Mouse (Mus musculus): ENCODE data around the gene Clk1.

The Clk1 gene

DNA sequence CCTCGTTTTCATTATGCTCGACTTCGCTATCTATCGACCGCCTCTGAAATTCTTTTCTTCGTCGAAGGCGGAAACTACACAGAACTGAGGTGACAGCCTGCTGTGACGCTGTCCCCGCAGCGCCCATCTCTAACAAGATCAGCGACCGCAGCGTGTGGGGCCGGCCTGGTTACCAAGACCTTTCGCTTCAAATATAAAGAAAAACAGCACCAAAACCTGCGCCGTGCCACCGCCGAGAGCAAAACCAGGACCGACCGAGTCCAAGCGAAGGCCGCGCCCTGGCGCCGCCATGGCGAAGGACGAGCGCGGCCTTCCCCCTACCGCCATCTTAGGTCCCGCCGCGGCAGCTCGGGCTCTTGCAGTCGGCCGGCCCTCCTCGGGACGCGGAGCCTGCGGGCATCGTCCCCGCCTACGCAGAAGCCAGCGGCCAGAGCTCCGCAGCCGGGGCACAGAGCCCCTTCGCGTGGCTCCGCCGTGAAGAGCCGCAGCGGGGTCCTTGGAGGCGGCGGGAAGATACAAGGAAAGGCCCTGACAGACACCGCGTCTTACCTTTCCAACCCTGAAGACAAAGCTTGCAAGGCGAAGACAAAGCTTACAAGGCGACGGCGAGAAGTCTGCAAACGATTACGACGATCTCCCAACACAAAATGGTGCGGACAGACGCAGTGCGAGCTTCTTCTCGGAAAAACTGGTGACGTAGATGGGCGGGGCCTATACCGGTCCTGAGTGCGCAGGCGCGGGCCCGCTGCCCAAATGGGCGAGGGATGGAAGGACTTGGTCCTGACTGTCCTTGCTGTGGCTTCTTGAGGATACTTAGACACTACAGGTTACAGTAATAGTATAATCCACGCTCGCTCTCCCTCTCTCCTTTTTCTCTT is at the start of gene Clk1:
TSS of gene Clk1 (minus strand) at position 696 of the 878 bp plus-strand sequence.
- DNase-seq (ENCODE audit: low read depth, low spot score), result peak; percentile 94

DNA sequence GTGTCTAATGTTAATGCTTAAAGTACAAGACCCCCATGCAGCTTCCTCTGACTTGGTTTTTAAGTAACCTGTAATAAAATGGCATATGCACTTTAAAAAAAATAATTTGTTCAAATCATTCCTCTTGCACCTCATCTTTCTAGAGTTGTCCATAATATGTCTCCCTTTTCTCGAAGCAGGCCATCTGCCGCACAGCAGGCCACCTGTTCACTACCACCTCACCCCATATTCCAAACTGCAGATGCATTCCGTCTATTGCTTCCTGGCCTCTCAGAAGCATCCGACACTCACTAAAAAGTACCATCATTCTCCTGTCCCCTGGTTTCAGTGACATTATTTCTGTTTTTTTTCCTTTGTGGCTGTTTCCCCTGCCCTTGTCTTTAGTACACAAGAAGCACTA is 41.7 kb upstream of the Clk1 start:
- no peak for DNase-seq (ENCODE audit: low read depth, low spot score)

GRCm38 (mm10) chr1:58465042-58465441 is 41.2 kb upstream of the Clk1 start:
- no peak for DNase-seq (ENCODE audit: low read depth, low spot score)

DNA sequence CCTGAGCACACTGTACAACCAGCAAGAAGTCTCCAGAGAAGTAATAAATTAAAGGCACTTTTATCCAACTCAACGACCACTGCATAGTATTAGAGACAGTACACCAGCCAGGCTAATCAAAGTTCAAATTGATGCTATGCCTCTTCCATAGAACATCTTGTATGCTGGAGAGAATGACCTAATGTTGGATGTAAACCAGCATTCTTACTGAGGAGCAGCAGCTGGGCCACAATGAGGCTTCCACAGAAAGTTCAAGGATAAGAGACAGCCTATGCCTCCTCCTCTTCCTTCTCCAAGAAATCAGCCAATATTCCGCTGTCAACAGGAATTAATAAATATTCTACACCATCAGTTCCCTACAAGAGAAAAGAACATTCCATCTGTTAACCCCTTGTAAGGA is 40.1 kb upstream of the Clk1 start:
- DNase-seq (ENCODE audit: low read depth, low spot score), result no peak

GRCm38 (mm10) chr1:58460566-58460965 is 36.7 kb upstream of the Clk1 start:
- no peak for DNase-seq (ENCODE audit: low read depth, low spot score)

- no peak for DNase-seq (ENCODE audit: low read depth, low spot score)
Observed at GRCm38 (mm10) chr1:58458867-58459266, 35.0 kb upstream of the Clk1 start.

DNA sequence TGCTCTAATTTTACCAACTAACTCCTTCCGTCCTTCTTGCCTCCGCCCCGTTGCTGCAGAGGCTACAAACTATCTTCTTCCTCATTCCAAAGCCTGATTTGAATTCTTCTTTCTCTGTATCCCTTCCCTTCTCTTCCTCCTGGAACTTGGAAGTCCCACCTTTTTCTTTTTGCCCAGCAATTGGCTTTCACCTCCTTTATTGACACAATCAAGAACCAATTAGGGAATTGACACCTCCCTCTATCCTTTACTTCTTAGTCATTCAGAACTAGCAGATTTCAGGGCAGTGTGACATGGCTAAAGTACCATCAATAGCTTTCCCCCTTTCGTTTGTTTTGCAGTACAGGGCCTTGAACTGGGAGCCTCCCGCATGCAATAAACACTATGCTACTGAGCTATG is 34.3 kb upstream of the Clk1 start:
- peak; percentile 72 for DNase-seq (ENCODE audit: low read depth, low spot score)

GRCm38 (mm10) chr1:58454316-58454715 is 30.4 kb upstream of the Clk1 start:
- DNase-seq (ENCODE audit: low read depth, low spot score), result no peak

GRCm38 (mm10) chr1:58448396-58448795 is 24.5 kb upstream of the Clk1 start:
- peak; percentile 48 for DNase-seq (ENCODE audit: low read depth, low spot score)

GRCm38 (mm10) chr1:58447766-58448165 is 23.9 kb upstream of the Clk1 start:
- DNase-seq (ENCODE audit: low read depth, low spot score), result no peak

- no peak for DNase-seq (ENCODE audit: low read depth, low spot score)
Observed at GRCm38 (mm10) chr1:58445861-58446260, 22.0 kb upstream of the Clk1 start.

GRCm38 (mm10) chr1:58445143-58445722 is 21.4 kb upstream of the Clk1 start, which contains the start of the genes Nif3l1 and Ppil3:
Gene Nif3l1, plus strand, starts transcription at chr1:58445151.
Gene Ppil3, minus strand, starts transcription at chr1:58445486.
- peak; percentile 94 for DNase-seq (ENCODE audit: low read depth, low spot score)

- DNase-seq (ENCODE audit: low read depth, low spot score), result no peak
Observed at GRCm38 (mm10) chr1:58444691-58445090, 20.8 kb upstream of the Clk1 start.

DNA sequence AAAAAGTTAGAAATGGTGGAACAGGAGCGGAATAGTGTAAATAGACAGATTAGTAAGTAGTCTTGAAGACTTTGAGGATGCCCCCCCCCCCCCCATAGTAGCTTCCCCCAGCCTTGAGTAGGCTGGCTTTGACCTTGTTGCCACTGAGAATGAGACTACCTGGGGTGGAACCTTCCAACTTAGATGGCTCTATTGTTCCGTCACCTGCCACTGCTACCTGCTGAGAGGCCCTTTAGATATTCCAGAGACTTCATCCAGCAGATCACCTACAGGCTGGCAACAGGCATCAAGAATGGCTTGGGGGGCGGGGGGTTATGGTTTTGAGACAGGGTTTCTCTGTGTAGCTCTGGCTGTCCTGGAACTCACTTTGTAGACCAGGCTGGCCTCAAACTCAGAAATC is 685 bp upstream of the Clk1 start:
- peak; percentile 85 for DNase-seq (ENCODE audit: low read depth, low spot score)

DNA sequence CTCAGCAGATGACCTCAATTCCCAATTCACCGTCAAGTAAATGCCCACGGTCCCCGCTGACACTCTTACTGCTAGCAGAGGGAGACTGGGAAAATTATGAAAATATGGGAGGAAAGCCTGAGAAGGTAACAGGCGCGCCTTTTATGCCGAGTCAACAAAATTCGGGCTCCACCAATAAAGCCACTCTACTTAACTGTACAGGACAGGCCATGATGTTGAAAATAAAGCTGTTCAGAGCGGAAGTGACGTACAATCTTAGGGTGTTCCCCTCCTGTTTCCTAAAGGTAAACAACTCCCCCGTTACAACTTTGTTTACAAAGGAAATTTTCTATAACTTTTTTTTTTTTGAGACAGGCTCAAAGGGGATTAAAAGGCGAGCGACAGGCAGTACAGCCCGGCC is 987 bp downstream of the Clk1 start:
- DNase-seq (ENCODE audit: low read depth, low spot score), result peak; percentile 71

DNA sequence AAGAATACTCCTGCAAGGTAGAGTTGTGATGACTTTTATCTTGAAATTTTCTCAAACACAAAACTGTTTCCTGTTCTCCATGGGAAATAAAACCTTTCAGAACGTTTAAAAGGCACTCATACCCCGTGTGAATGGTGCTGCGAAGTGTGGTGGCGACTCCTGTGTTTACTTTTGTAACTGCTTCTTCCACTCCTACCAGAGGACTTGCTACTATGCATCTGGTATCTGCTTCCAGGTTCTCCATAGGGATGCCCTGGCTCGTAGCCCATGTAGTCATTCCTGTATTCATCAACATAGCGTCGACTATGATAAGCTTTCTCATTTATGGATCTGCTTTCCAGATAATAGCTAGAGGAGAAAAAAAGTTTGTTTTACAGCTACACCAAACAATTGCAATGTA is 2.9 kb downstream of the Clk1 start:
- DNase-seq (ENCODE audit: low read depth, low spot score), result peak; percentile 67

DNA sequence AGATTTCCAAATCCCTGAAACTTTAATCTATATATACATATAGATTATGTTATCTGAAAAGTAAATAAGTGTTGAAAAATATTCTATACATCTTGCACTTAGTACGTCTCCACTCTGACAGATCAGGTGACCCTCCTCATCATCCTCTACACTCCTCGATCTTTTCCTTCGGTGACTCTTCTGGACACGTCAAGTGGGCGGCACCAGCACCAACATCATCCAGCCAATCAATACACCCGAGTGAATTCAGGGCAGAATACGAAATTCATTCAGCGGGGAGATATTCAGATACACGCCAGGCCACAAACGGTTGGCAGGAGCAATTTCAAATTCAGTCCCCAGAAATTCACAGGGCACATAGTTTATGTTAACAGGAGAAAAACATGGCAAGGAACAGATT is 3.8 kb downstream of the Clk1 start:
- DNase-seq (ENCODE audit: low read depth, low spot score), result peak; percentile 60

DNA sequence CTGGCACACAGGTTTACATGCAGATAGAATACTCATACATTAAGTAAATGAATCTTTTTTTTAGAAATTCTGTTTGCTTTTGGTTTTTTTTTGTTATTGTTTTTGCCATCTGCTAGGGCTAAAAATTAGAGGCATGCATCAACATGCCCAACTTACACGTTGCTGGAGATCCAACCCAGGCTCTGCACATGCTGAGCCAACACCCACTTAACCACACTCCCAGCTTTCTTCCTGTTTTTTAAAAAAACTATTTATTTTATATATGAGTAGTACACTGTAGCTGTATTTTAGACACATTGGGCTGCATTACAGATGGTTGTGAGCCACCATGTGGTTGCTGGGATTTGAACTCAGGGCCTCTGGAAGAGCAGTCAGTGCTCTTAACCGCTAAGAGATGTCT is 7.8 kb downstream of the Clk1 start:
- no peak for DNase-seq (ENCODE audit: low read depth, low spot score)

DNA sequence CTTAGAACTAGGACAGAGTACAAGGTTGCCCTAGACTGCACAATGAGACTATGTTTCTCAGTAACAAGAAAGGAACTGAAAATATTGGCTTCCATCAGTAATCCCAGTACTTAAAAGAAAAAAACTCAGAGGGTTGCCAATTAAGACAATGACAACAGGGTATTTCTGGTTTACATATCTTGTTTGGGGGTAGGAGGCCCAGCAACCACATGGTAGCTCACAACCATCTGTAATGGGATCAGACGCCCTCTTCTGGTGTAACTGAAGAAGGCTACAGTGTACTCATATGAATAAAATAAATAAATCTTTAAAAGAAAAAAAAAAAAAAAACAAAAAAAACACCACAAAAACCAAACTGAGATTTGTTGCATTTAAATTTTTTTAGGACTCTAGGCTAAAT is 8.4 kb downstream of the Clk1 start:
- DNase-seq (ENCODE audit: low read depth, low spot score), result no peak

GRCm38 (mm10) chr1:58410776-58411175 is 13.1 kb downstream of the Clk1 start:
- DNase-seq (ENCODE audit: low read depth, low spot score), result no peak

GRCm38 (mm10) chr1:58410198-58410588 is 13.7 kb downstream of the Clk1 start:
- DNase-seq (ENCODE audit: low read depth, low spot score), result no peak

GRCm38 (mm10) chr1:58409553-58410197 is 14.2 kb downstream of the Clk1 start:
- DNase-seq (ENCODE audit: low read depth, low spot score), result no peak

DNA sequence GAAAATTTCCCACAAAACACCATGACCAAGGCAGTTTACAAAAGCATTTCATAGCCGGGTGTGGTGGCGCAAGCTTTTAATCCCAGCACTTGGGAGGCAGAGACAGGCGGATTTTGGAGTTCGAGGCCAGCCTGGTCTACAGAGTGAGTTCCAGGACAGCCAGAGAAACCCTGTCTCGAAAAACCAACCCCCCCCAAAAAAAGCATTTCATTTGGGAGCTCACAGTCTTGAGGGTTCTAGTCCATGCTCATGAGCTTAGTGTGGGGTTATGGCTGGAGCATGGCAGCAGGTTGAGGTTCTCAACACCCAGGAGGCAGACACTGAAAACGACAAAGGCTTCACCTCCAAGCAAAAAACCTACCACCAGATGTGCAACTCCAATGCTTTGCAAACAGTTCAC is 15.7 kb downstream of the Clk1 start:
- no peak for DNase-seq (ENCODE audit: low read depth, low spot score)

Data from ZHBTc4 (cell line).